In genomic region chr13:96697805-96698586, GRCm38 (mm10) we compare ENCODE assay signal across 8 mouse cellular contexts. TPM values are rescaled to one million over a fixed set of nuclear protein-coding genes. Genes with fewer than 3 reads are reported as not detected.
DNase-seq lines count a peak whose midpoint lies in the region; TF ChIP-seq lines count a peak whose summit lies in the region.

No protein-coding gene starts in this region.

- intact Hi-C loops in heart, postnatal 10 days (cut with DNase I) = no loop called here
- intact Hi-C loops in left cerebral cortex, postnatal 36 days (cut with DNase I) = no loop called here

- H3K27ac ChIP-seq in bone marrow macrophage, adult 2 months (ENCODE audit: insufficient read depth, low read depth, low read length) = peak overlapping the region; percentile 55
- H3K27ac ChIP-seq in macrophage = peak overlapping the region; percentile 39
- H3K27ac ChIP-seq in layer of hippocampus, adult 2 months = no peak overlapping the region

- peaks cover 12% of the 10 kb centered on the region for H3K4me1 ChIP-seq in bone marrow macrophage, adult 2 months (ENCODE audit: control insufficient read depth, insufficient read depth, low read length)

- peak overlapping the region; percentile 43 for H3K4me3 ChIP-seq in bone marrow macrophage, adult 2 months (ENCODE audit: insufficient read depth, low read length)
- H3K4me3 ChIP-seq in macrophage (ENCODE audit: inconsistent target) = no peak overlapping the region
- no peak overlapping the region for H3K4me3 ChIP-seq in layer of hippocampus, adult 2 months

- no peaks in the 10 kb centered on the region for H3K79me2 ChIP-seq in macrophage (ENCODE audit: inconsistent target)

- H3K36me3 ChIP-seq in macrophage (ENCODE audit: inconsistent target) = no peaks in the 10 kb centered on the region

- no peak for TF ChIP-seq POLR2A in bone marrow macrophage, adult 2 months (IDR thresholded peaks at IDR 0.05; ENCODE audit: borderline replicate concordance, low read depth, low read length)

- WGBS in macrophage (ENCODE audit: missing documents) = 16% methylated on average over 8 of the region's 8 CpGs

- DNase-seq in CD4-positive helper T cell, adult 2 months (ENCODE audit: low read depth, low spot score) = peak; percentile 71
- peak; percentile 22 to 32 for DNase-seq in heart, postnatal 10 days
- DNase-seq in layer of hippocampus, adult 2 months (ENCODE audit: low spot score in 2 of 2) = no peak
- no peak for DNase-seq in left cerebral cortex, postnatal 36 days (ENCODE audit: low spot score in 2 of 2)
- no peak for DNase-seq in gastrocnemius, postnatal 25 days
- DNase-seq in gastrocnemius, adult 8-10 months (ENCODE audit: low spot score in 2 of 2) = no peak

- TF ChIP-seq CTCF in bone marrow macrophage, adult 2 months (IDR thresholded peaks at IDR 0.05; ENCODE audit: low read depth, low read length) = no peak
- TF ChIP-seq CTCF in layer of hippocampus, adult 2 months (conservative IDR thresholded peaks at IDR 0.05) = no peak

RNA-seq across cellular contexts. Expression of gene Hmgcr, which starts 27.3 kb away (rescaled TPM):
- 19.5 and 26.5 TPM in 2 replicates for polyA plus RNA-seq in bone marrow macrophage, adult 2 months (2012; ENCODE audit: insufficient read depth, insufficient read length, missing spikeins)
- 10 to 100 TPM; 16.8 to 22.6 TPM for total RNA-seq in heart, postnatal 10 days (2021)
- total RNA-seq in macrophage (2018; cell fraction: chromatin; rRNA removed) = 100 to 1,000 TPM; 122 to 281 (median 193) TPM
- 10 to 100 TPM; 48.6 to 99.0 (median 71.6) TPM for total RNA-seq in macrophage (2018; cell fraction: cytosol; rRNA removed)
- total RNA-seq in macrophage (2018; cell fraction: nucleus; rRNA removed) = 100 to 1,000 TPM; 132 to 503 (median 180) TPM
- polyA plus RNA-seq in macrophage (2018) = 19.1 to 81.1 TPM (median 66.1 TPM) in 3 replicates
- total RNA-seq in layer of hippocampus, adult 2 months (2021) = 100 to 1,000 TPM; 101 to 103 TPM
- 100 to 1,000 TPM; 137 to 160 TPM for total RNA-seq in left cerebral cortex, postnatal 36 days (2021)
- 1 to 10 TPM; 6.8 to 8.5 TPM for total RNA-seq in gastrocnemius, postnatal 25 days (2021)
- total RNA-seq in gastrocnemius, adult 8-10 months (2022) = 1 to 10 TPM; 2.3 to 4.3 (median 3.8) TPM

RNA-seq across cellular contexts. Expression of gene Ankrd31, which starts 50.1 kb away (rescaled TPM):
- not detected in 2 replicates for polyA plus RNA-seq in bone marrow macrophage, adult 2 months (2012; ENCODE audit: insufficient read depth, insufficient read length, missing spikeins)
- not detected for total RNA-seq in heart, postnatal 10 days (2021)
- 1 to 10 TPM in 2 of 26 experiments, under 1 TPM in 14, not detected in 10; 0.13 to 1.2 (median 0.24) TPM for total RNA-seq in macrophage (2018; cell fraction: chromatin; rRNA removed)
- under 1 TPM in 2 of 26 experiments, not detected in 24; 0.03 to 0.15 TPM for total RNA-seq in macrophage (2018; cell fraction: cytosol; rRNA removed)
- under 1 TPM in 6 of 26 experiments, not detected in 20; 0.05 to 0.15 (median 0.10) TPM for total RNA-seq in macrophage (2018; cell fraction: nucleus; rRNA removed)
- not detected in 3 replicates for polyA plus RNA-seq in macrophage (2018)
- under 1 TPM; 0.46 to 0.47 TPM for total RNA-seq in layer of hippocampus, adult 2 months (2021)
- under 1 TPM; 0.17 to 0.25 TPM for total RNA-seq in left cerebral cortex, postnatal 36 days (2021)
- not detected for total RNA-seq in gastrocnemius, postnatal 25 days (2021)
- not detected for total RNA-seq in gastrocnemius, adult 8-10 months (2022)

Comparison
In these comparisons a context has a peak if more than half of its experiments do, and no peak if none do; other contexts are left out.
1. DNase-seq: peak in CD4-positive helper T cell, adult 2 months (single experiment) and heart, postnatal 10 days (2 of 2); none in layer of hippocampus, adult 2 months (0 of 2), left cerebral cortex, postnatal 36 days (0 of 2), gastrocnemius, postnatal 25 days (single experiment) and gastrocnemius, adult 8-10 months (0 of 2).
2. RNA of gene Hmgcr, which starts 27.3 kb away (total RNA-seq): 137 to 160 TPM in left cerebral cortex, postnatal 36 days and 101 to 103 TPM in layer of hippocampus, adult 2 months; 16.8 to 22.6 TPM in heart, postnatal 10 days, 6.8 to 8.5 TPM in gastrocnemius, postnatal 25 days and 2.3 to 4.3 TPM in gastrocnemius, adult 8-10 months; every median in the first group is over 4 times any median in the second.